Mouse (Mus musculus) heart, embryonic 13.5 days (tissue): Measurements from ENCODE around the gene Hras. TPM values are rescaled to one million over a fixed set of nuclear protein-coding genes. Genes with fewer than 3 reads are reported as not detected.

Source experiments
- ATAC-seq: fragments of 200-750 bp; cut with Nextera tagmentation; 2 replicates; pipeline ENCODE4 v1.8.0; 2017; ENCODE audit warnings: moderate TSS enrichment; ENCODE audit not compliant: insufficient number of reproducible peaks, low FRiP score, low TSS enrichment; ENCODE audit errors: extremely low read depth
- H3K27ac ChIP-seq: fragments of 300-500 bp; sonication (generic); replicated peaks from 2 replicates; pipeline ENCODE4 v1.5.1; 2015; ENCODE audit warnings: moderate library complexity, mild to moderate bottlenecking, inconsistent platforms
- H3K27me3 ChIP-seq: fragments of 300-500 bp; sonication (generic); replicated peaks from 2 replicates; pipeline ENCODE4 v1.6.1; 2015; ENCODE audit warnings: mild to moderate bottlenecking, inconsistent platforms
- H3K36me3 ChIP-seq: fragments of 300-500 bp; sonication (generic); 2 replicates; pipeline ENCODE4 v1.6.1; 2015; ENCODE audit warnings: mild to moderate bottlenecking, inconsistent platforms
- H3K4me1 ChIP-seq: fragments of 300-500 bp; sonication (generic); 2 replicates; pipeline ENCODE4 v1.6.1; 2015; ENCODE audit warnings: inconsistent platforms
- H3K4me2 ChIP-seq: fragments of 300-500 bp; sonication (generic); 2 replicates; pipeline ENCODE4 v1.6.1; 2015; ENCODE audit warnings: inconsistent platforms, mild to moderate bottlenecking, moderate library complexity
- H3K4me3 ChIP-seq: fragments of 300-500 bp; sonication (generic); 2 replicates; pipeline ENCODE4 v1.5.1; 2015; ENCODE audit warnings: moderate library complexity, mild to moderate bottlenecking, inconsistent platforms
- H3K9ac ChIP-seq: fragments of 300-500 bp; sonication (generic); 2 replicates; pipeline ENCODE4 v1.6.1; 2015; ENCODE audit warnings: inconsistent platforms, mild to moderate bottlenecking, moderate library complexity
- H3K9me3 ChIP-seq: fragments of 300-500 bp; sonication (generic); 2 replicates; pipeline ENCODE4 v1.6.1; 2016; ENCODE audit warnings: inconsistent platforms
- WGBS: fragments of 180-500 bp; shearing (Covaris S2); methylation state at CpG from one replicate; pipeline ENCODE4 v1.1.7; 2015; ENCODE audit warnings: mixed read lengths; 5-methylcytosine and 5-hydroxymethylcytosine counted together
- polyA plus RNA-seq: library from polyadenylated mRNA; unstranded; fragments of >200 nt; fragmentation: Nextera tagmentation; extraction: Ambion mirVana; gene quantifications from 2 replicates; pipeline ENCODE4 v1.2.1, GENCODE M21; 2015

The Hras gene
- 67.5 and 90.7 TPM in 2 replicates for polyA plus RNA-seq

DNA sequence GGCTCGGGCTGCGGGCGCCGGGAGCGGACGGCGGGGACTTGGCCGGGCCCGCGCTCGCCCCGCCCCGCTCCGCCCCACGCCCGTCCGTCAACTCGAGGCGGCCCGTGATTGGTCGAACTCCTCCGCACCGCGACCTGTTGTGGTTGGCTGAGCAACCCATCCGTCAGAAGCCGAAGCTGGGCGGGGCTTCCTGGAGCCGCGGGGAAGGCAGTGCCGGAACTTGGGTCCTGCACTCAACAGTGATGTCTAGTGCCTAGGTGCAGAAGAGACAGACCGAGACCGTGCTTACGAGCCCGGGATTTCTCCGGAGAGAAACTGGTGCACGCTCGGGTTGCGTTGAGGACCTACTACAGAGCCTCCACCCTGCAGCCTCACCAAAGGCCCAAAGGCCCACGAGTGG is at the start of gene Hras, which contains the start of gene Lrrc56:
Gene Hras, minus strand, starts transcription at position 58 of the 400 bp plus-strand sequence.
Gene Lrrc56, plus strand, starts transcription at position 210 of the 400 bp plus-strand sequence.
- WGBS = under 1% methylated on average over 38 of the region's 39 CpGs

DNA sequence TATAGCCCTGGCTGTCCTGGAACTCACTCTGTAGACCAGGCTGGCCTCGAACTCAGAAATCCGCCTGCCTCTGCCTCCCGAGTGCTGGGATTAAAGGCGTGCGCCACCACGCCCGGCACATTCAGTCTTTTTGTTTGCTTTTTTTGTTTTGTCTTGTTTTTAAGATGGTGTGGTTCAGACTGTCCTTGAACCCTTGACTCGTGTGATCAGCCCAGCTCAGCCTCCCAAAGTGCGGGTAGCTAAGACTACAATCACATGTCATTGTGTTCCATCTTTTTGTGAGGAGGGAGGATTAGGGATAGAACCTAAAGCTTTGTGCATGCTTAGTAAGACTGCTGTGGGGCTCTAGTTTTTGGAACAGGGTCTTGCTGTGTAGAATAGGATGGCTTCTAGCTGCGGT is 37.7 kb upstream of the Hras start:
- Histone ChIP-seq H3K9ac (no peak overlapping the region), H3K27ac (no peak overlapping the region), H3K4me1 (peaks cover 23% of the 10 kb centered on the region), H3K27me3 (no peaks in the 10 kb centered on the region), H3K9me3 (no peaks in the 10 kb centered on the region), H3K4me3 (no peak overlapping the region), H3K36me3 (peaks cover 61% of the 10 kb centered on the region), H3K4me2 (no peak overlapping the region)
- no peak for ATAC-seq
- 93% methylated on average over 9 of the region's 10 CpGs for WGBS

More for the DNA sequence above, at the start of gene Hras, which contains the start of gene Lrrc56:
- Histone ChIP-seq H3K9me3 (no peaks in the 10 kb centered on the region), H3K4me2 (peak within 1 kb of the TSS; percentile 93), H3K27me3 (no peaks in the 10 kb centered on the region), H3K9ac (peak within 1 kb of the TSS; percentile 97), H3K36me3 (peaks cover 35% of the 10 kb centered on the region), H3K27ac (peak within 1 kb of the TSS; percentile 80), H3K4me1 (peaks cover 29% of the 10 kb centered on the region), H3K4me3 (peak within 1 kb of the TSS; percentile 86)
- ATAC-seq = peak; percentile 96

DNA sequence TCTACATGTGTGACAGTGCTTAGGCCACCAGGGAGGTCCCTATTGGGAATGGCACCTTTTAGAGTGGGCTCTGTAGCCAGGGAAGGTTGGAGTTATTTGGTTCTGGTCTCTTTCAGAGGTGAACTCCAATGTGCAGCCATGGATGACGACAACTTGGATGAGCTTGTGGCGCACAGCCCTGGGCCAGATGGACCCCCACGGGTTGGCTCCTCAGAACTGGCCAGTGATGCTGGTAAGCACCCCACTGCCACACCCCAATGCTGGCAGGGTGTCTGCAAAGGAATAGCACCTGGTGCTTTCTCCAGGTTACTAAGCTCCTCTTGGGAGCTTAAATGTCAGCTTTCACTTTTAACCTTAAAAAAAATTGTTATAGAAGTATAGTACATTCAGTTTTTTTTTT is 37.3 kb upstream of the Hras start:
- Histone ChIP-seq H3K27ac (no peak overlapping the region), H3K4me2 (no peak overlapping the region), H3K36me3 (peaks cover 57% of the 10 kb centered on the region), H3K27me3 (no peaks in the 10 kb centered on the region), H3K4me3 (no peak overlapping the region), H3K9me3 (no peaks in the 10 kb centered on the region), H3K9ac (no peak overlapping the region), H3K4me1 (peaks cover 23% of the 10 kb centered on the region)
- no peak for ATAC-seq
- WGBS = 86% methylated on average over 3 of the region's 3 CpGs

DNA sequence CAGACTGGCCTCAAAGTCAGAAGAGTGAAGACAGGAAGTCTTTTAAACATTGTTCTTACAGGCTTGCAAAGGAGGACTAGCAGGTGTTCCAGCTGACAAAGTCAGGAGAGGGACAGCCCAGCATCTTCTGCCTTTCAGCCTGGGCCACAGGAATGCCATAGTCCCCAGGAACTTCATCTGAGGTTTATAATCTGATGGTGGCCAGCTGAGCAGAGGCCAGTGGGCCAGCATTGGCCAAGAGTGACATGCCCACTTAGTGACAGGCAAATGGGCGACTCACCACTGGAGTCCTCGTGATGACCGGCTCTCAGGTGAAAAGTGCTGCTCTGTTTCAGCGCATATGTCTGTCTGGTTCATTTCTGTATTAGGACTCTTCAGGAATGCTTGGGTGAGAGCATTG is 36.8 kb upstream of the Hras start:
- H3K9ac ChIP-seq = peak overlapping the region; percentile 98; the same call in 1 of the 2 replicates

DNA sequence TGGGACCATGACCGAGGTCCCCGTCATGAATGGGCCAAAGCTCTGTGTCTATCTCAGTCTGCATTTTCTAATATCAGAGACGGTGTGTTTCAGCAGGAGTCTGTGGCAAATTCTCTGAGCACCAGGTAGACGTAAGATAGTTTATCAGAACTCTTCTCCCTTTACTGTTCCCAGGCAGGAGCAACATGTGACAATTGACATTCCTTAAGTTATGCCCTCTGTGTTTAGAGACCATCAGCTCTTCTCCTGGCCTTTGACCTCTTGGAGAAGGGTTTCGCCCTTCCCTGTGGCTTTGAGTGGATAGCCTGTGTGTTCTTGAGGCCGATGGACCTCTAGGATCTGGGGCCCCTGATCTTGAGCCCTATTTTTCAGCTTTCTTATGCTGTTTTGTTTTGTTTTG is 35.9 kb upstream of the Hras start:
- H3K9ac ChIP-seq = peak overlapping the region; percentile 98
- H3K36me3 ChIP-seq = peaks cover 43% of the 10 kb centered on the region
- H3K27me3 ChIP-seq = no peaks in the 10 kb centered on the region
- 49% methylated on average over 6 of the region's 6 CpGs for WGBS
- H3K4me3 ChIP-seq = peak overlapping the region; percentile 99
- no peak overlapping the region for H3K27ac ChIP-seq
- no peak for ATAC-seq
- peak overlapping the region; percentile 97 for H3K4me2 ChIP-seq
- peaks cover 23% of the 10 kb centered on the region for H3K4me1 ChIP-seq
- H3K9me3 ChIP-seq = no peaks in the 10 kb centered on the region

More for the DNA sequence above, 36.8 kb upstream of the Hras start:
- 87% methylated on average over 4 of the region's 4 CpGs for WGBS
- peaks cover 23% of the 10 kb centered on the region for H3K4me1 ChIP-seq
- peak overlapping the region; percentile 97 for H3K4me2 ChIP-seq
- no peak overlapping the region for H3K27ac ChIP-seq
- H3K9me3 ChIP-seq = no peaks in the 10 kb centered on the region
- H3K4me3 ChIP-seq = peak overlapping the region; percentile 99
- ATAC-seq = no peak
- H3K27me3 ChIP-seq = no peaks in the 10 kb centered on the region
- H3K36me3 ChIP-seq = peaks cover 52% of the 10 kb centered on the region

- Histone ChIP-seq H3K4me3 (peak within 1 kb of the TSS; percentile 99), H3K27me3 (no peaks in the 10 kb centered on the region), H3K4me1 (peaks cover 23% of the 10 kb centered on the region), H3K9me3 (no peaks in the 10 kb centered on the region), H3K9ac (peak within 1 kb of the TSS; percentile 98), H3K4me2 (peak within 1 kb of the TSS; percentile 97), H3K36me3 (peaks cover 31% of the 10 kb centered on the region), H3K27ac (peak within 1 kb of the TSS; percentile 95)
- WGBS = under 1% methylated on average over 76 of the region's 76 CpGs
- ATAC-seq = peak; percentile 91
Observed at GRCm38 (mm10) chr7:141228279-141229067, 34.7 kb upstream of the Hras start, which contains the start of gene Phrf1. TSS of gene Phrf1 (plus strand) at chr7:141228784.

DNA sequence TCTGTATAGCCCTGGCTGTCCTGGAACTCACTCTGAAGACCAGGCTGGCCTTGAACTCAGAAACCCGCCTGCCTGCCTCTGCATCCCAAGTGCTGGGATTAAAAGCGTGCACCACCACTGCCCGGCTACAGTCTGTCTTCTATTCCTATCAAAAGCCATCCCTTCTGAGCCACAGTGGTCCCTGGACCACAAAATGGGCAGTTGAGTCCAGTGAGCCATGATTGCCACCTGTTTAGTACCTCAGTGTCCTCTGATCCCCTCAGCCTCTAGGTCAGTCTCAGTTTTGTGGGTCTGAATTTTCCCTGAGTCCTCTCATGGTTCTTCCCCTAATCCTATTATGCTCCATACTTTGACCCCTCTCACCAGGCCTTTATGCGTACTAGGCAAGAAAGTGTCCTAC is 34.0 kb upstream of the Hras start:
- 80% methylated on average over 4 of the region's 4 CpGs for WGBS
- ATAC-seq = no peak
- Histone ChIP-seq H3K4me2 (peak overlapping the region; percentile 97), H3K27me3 (no peaks in the 10 kb centered on the region), H3K27ac (peak overlapping the region; percentile 95; the same call in 1 of the 2 replicates), H3K4me3 (peak overlapping the region; percentile 99), H3K4me1 (peaks cover 28% of the 10 kb centered on the region), H3K9me3 (no peaks in the 10 kb centered on the region), H3K36me3 (peaks cover 24% of the 10 kb centered on the region), H3K9ac (peak overlapping the region; percentile 98)

GRCm38 (mm10) chr7:141226535-141226934 is 32.7 kb upstream of the Hras start:
- Histone ChIP-seq H3K4me1 (peaks cover 37% of the 10 kb centered on the region), H3K4me3 (no peak overlapping the region), H3K27me3 (no peaks in the 10 kb centered on the region), H3K9ac (no peak overlapping the region), H3K27ac (no peak overlapping the region), H3K4me2 (no peak overlapping the region), H3K36me3 (peaks cover 11% of the 10 kb centered on the region), H3K9me3 (no peaks in the 10 kb centered on the region)
- ATAC-seq = no peak
- 84% methylated on average over 6 of the region's 6 CpGs for WGBS

DNA sequence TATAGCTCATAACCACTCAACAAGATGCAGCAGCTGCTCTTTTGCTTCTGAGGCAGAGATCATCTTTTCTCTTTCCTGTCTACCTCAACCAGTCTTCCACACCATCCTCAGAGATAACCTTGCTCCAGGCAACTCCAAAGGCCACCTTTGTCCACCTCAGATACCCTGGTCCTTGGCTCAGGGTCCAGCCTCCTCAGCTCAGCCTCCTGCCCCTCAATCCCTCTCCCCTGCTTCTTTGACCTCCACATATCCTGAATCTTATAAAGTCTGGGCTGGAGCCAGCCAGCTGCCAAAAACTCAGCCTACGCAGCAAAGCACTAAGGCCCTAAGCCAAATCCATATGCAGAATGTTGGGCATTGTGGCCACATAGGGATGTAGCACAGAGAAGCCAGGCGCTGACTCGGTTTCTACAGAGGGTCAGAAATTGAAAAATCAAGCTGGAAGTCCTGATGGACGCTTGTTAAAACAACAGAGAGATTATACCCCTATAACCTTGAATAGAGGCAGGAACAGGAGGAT is 29.0 kb upstream of the Hras start:
- WGBS = 86% methylated on average over 4 of the region's 4 CpGs
- peak overlapping the region; percentile 91 for H3K27ac ChIP-seq
- peak overlapping the region; percentile 89 for H3K9ac ChIP-seq
- H3K36me3 ChIP-seq = peaks cover 17% of the 10 kb centered on the region
- ATAC-seq = no peak
- H3K4me3 ChIP-seq = 0 out of 2 replicates have a peak overlapping the region, but pooled peaks have one; percentile 68
- no peaks in the 10 kb centered on the region for H3K27me3 ChIP-seq
- no peaks in the 10 kb centered on the region for H3K9me3 ChIP-seq
- peak overlapping the region; percentile 83 for H3K4me2 ChIP-seq
- peaks cover 36% of the 10 kb centered on the region for H3K4me1 ChIP-seq

- H3K36me3 ChIP-seq = peaks cover 20% of the 10 kb centered on the region
- peak overlapping the region; percentile 68 for H3K4me3 ChIP-seq
- H3K4me2 ChIP-seq = peak overlapping the region; percentile 83
- no peaks in the 10 kb centered on the region for H3K27me3 ChIP-seq
- no peak for ATAC-seq
- WGBS = 7% methylated on average over 8 of the region's 8 CpGs
- peaks cover 42% of the 10 kb centered on the region for H3K4me1 ChIP-seq
- H3K9me3 ChIP-seq = no peaks in the 10 kb centered on the region
- H3K9ac ChIP-seq = peak overlapping the region; percentile 89
- H3K27ac ChIP-seq = peak overlapping the region; percentile 91
Observed at GRCm38 (mm10) chr7:141222126-141222467, 28.3 kb upstream of the Hras start.

- peak overlapping the region; percentile 83 for H3K4me2 ChIP-seq
- peaks cover 20% of the 10 kb centered on the region for H3K36me3 ChIP-seq
- H3K27me3 ChIP-seq = no peaks in the 10 kb centered on the region
- H3K9me3 ChIP-seq = no peaks in the 10 kb centered on the region
- 2% methylated on average over 44 of the region's 44 CpGs for WGBS
- peak overlapping the region; percentile 68 for H3K4me3 ChIP-seq
- H3K9ac ChIP-seq = peak overlapping the region; percentile 89
- H3K27ac ChIP-seq = peak overlapping the region; percentile 91
- peak; percentile 95 for ATAC-seq
- H3K4me1 ChIP-seq = peaks cover 48% of the 10 kb centered on the region
Observed at GRCm38 (mm10) chr7:141221249-141222125, 27.7 kb upstream of the Hras start.
